Mouse (Mus musculus) fibroblast of lung, adult 2 months (primary cell): ENCODE measurements around the gene Akap5.

Experiments used
- DNase-seq: peaks from one replicate; pipeline ENCODE4 v3.0.0-alpha.2; 2011; ENCODE audit warnings: low read depth

The Akap5 gene

GRCm38 (mm10) chr12:76324679-76325431 is at the start of gene Akap5:
Gene Akap5 (plus strand): TSS chr12:76324891.
- no peak for DNase-seq

DNA sequence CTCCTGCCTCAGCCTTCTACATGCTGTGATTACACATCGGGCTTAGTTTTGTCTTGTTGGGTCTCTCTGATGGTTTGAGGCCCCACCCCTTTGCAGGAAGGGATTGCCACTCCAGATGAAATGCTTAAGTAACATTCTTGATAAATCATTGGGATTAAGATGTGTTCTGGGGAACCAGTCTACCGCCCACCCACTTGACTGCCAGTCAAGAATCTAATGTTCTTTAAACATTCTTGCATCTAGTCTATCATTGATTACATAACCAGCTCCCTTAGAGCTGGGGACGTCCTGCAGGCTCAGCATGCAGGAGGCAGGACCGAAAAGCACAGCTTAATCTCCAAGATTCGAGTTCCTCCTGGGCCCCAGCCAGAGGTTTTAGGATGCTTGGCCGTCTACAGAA is 46.5 kb upstream of the Akap5 start:
- DNase-seq = no peak

GRCm38 (mm10) chr12:76280556-76280955 is 44.1 kb upstream of the Akap5 start:
- no peak for DNase-seq

DNA sequence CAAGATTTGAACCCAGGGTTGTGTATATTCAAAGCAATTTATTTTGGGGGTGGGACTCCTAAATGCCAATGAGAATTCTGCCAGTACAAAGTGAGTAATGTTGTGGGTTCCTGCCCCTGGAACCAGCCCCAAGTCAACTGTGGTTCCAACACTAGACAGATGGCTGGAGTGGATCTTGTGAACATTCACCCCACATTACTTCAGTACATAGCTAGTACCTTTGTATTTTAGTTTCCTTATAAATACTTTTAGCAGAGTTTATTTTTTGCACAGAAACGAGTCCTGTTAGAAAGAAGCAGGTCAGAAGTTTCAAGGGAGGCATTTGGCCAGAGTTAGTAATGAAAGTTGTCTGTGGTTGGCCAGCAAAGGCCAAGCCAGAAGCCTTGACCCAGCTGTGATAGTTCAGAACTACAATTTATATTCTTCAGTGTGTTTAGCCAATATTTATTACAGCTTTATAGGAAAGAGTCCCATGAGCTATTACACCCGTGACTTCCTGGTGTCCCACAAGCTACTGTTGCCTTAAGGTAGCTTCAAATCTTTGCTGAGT is 43.5 kb upstream of the Akap5 start:
- DNase-seq = peak; percentile 58

DNA sequence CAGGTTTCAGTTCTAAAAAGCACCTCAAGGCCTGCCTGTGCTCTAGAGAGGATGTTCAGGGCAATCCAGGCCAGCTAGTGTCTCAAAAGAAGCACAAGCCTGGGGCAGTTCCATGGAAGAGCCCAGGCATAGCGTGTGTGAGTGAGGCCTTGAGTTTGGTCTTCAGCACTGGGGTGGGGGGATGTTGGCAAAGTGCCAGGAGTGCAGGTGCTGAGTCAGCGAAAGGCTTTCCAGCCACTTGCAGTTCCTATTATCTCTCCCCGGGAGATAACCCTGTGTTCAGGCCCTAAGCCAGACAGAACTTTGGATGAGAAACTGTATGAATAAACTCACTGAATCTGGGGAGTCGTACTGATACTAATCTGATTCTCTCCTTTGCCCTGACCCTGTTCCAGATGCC is 42.6 kb upstream of the Akap5 start:
- no peak for DNase-seq

DNA sequence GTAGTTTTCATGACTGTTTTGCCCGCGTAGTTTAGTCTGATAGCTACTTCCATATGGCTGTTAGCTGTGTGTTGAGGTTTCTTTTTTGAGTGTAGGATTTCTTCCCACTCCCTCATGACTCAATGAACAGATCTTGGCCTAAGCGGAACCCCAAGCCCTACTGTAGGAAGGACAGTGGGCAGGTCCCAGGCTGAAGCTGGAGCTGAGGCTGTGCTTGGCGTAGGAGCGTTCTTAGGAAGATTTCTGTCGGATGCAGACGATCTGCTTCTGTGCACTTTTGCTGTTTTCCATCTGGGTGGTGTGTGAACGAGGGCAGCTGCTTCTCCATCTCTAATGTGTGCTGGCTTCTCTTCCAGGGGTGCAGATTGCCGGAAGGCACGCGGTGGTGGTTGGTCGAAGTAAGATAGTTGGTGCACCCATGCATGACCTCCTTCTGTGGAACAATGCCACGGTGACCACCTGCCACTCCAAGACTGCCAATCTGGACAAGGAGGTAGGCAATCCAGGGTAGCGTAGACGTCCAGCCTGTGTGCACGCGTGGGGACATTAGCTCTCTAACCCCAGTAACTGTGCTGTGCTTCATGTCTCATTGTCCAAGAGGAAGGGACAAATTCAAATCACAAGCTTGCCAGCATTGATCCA is 42.0 kb upstream of the Akap5 start:
- no peak for DNase-seq

- no peak for DNase-seq
These were observed 39.3 kb upstream of the Akap5 start for GRCm38 (mm10) chr12:76285418-76285817.

GRCm38 (mm10) chr12:76287986-76288385 is 36.7 kb upstream of the Akap5 start:
- DNase-seq = no peak

DNA sequence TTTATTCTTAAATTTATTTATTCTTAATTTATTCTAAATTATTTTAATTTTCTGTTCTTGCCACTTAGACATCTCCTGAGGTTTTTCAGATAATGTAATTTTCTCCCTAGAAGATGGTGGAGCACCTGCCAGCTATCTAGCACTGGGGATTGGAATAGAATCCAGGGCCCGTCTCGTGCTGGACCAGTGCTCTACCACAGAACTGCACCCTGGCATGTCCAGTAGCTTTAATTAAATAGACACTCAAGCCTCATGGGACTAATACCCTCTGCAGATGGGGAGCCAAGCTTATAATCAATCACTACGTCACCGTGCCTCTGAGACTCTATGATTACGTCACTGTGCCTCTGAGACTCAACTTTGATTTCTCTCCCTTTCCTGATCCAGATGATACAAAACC is 36.2 kb upstream of the Akap5 start:
- DNase-seq = no peak

- no peak for DNase-seq
These were observed 35.3 kb upstream of the Akap5 start for GRCm38 (mm10) chr12:76289428-76289827.

GRCm38 (mm10) chr12:76290271-76290670 is 34.4 kb upstream of the Akap5 start:
- no peak for DNase-seq

GRCm38 (mm10) chr12:76293192-76293591 is 31.5 kb upstream of the Akap5 start:
- DNase-seq = no peak

DNA sequence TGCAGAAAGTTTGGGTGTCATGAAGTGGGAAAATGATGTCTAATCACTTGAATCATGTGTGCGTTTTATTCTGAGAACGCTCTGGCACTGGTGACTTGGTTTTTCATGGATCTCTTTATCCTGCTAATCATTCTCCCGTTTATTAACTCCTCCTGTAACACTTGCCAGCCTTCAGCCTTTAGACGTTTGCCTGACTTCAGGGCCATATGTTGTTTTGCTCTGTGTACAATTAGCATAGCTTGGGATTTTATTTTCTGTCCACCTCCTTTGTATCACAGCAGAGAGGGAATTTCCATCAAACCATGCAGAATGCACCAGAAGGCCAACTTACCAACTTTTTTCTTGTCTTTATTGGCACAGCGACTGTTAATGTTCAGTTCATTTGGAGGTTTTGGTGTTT is 26.9 kb upstream of the Akap5 start:
- no peak for DNase-seq

DNA sequence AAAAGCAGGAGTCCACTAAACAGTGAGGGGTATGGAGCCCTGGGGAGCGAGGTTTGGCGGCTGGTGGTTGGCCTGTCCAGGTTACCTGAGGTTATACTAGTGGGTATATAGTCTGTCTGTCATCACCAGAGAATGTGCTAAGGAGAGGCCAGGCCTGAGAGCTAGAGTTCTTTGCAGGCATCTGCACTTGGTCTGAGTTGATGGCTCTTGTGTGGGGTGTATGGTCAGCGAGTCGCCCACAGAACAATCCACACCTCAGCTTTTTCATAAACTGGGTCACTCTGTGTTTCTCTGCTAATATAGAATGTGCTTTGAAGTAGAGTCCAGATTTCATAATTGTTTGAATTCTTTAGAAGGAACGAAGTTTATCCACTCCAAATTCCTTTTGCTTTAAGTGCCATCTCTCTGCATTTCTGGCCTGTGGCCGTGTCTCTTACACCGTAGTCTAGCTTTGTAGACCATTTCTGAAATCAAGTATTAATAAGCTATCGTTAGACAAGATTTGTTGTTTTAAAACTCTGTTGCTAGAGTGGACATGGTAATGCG is 25.3 kb upstream of the Akap5 start:
- DNase-seq = no peak

GRCm38 (mm10) chr12:76300367-76300766 is 24.3 kb upstream of the Akap5 start:
- DNase-seq = no peak

DNA sequence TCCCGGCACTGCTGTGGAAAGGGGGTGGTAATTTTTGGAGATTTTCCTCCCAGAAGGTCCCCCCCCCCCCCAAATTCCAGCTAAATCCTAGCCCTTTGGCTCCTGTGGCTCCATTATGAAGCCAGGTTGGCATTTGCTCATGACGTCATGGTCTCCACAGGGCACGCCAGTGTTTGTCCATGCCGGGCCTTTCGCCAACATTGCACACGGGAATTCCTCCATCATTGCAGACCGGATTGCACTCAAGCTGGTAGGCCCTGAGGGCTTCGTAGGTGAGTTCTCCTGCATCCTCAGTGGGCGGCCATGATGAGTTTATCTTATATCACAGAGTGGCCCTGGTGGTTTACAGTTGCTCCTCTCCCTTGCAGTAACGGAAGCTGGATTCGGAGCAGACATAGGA is 21.2 kb upstream of the Akap5 start:
- no peak for DNase-seq

DNA sequence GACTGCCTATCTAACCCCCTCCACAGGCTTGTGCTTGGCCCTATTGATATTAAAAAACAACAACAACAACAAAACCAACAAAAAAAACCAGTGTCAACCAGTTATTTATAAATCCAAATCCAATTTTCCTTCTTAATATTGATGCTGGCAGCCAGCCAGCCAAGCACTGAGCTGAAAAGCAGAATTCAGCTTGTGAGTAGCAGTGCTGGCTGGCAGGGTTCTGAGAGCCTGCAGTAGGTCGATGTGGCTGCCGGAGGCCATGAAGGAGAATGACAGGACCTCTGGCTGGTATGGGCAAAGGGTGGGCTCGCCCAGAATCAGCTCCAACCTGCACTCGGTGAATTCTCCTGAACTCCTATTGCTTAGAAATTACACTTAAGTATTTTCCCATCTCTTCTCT is 20.5 kb upstream of the Akap5 start:
- no peak for DNase-seq

DNA sequence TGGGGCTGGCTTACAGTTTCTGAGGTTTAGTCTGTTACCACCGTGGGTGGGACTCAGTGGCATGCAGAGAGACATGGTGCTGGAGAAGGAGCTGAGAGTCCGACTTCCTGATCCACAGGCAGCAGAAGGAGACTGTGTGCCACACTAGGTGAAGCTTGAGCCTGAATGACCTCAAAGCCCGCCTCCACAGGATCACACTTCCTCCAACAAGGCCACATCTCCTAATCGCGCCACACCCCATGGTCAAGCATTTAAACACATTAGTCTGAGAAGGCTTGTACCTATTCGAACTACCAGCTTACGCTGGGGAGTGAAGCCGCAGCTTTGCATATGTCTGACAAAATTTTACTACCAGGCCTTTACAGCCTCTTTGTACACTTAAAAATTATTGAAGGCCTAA is 19.6 kb upstream of the Akap5 start:
- DNase-seq = no peak

DNA sequence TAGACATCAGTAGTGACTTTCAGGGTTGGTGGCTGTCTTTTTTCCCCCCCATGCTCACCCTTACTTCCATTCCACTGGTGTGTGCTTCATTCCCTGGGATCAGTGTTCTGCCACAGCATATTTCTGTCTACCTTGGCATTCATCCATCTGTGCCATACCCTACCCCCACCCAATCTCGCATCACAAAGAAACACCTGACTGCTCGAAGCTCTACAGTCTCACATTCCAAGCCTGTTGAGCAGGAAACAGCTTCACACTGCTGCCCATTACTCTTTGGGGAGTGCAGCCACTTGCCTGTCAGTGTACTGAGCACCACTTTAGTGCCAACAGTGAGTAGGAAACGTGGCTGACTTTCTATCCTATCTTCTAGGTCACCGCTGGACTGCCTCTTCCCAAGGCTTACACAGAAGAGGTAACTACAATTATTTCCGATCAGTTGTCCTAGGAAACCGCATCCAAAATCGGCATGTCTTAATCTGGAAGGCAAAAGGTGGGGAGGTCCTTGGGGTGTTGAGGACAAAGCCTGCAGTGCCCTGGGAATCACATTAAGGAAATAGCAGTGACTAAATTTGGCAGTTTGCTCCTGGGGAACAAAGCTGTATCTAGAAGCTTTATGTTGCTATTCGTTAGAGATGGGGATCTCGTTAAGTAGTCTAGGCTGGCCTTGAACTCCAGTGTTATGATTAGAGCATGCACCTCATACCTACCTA is 17.7 kb upstream of the Akap5 start:
- DNase-seq = no peak

DNA sequence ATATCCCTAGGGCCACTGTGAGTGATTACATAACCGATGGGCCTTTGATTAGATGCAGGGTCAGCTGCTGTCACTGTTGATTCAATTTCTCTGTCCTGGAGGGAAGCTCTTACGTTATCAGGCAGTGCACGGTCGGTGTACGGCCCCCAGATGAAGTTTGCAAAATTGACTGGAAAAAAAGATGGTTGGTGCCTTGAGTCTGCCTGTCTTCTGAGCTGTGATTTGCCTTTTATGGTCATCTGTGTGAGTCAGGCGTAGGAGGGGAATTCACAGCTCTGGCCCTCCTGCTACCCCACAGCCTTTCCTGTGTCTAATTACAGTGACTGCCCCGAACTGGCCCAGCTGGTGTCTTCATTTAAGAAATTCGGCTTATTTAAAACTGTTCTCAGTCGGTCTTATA is 16.7 kb upstream of the Akap5 start:
- peak; percentile 62 for DNase-seq

- DNase-seq = no peak
These were observed 16.3 kb upstream of the Akap5 start for GRCm38 (mm10) chr12:76308436-76308835.

DNA sequence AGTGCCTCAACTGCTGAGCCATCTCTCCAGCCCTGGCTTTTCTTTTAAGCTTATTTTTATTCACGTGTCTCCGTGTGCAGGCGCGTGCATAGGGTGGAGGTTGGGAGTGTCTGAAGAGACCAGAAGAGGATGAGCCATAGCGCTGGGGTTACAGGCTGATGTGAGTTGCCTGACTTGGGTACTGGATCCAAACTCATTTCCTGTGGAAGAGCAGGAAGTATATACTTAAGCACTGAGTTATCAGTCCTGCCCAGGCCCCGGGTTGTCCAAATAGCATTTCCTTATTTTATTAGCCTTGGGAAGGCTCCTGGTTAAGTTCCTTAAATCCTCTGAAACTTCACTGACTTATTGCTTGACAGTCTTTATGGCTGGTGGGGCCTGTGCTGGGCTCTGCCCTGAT is 14.7 kb upstream of the Akap5 start:
- no peak for DNase-seq

- DNase-seq = no peak
These were observed 14.1 kb upstream of the Akap5 start for GRCm38 (mm10) chr12:76310633-76311032.
